Mouse (Mus musculus) C2C12 (cell line): ENCODE measurements around the gene Gm10837.

Experiments
- CEBPB ChIP-seq: IDR thresholded peaks from one replicate; pipeline ENCODE4 v1.6.1; 2011; ENCODE audit warnings: low read depth, mild to moderate bottlenecking, control low read depth, moderate library complexity
- CTCF ChIP-seq: IDR thresholded peaks from one replicate; pipeline ENCODE4 v1.5.1; 2011; ENCODE audit not compliant: control insufficient read depth, insufficient read depth, insufficient read length
- FOSL1 ChIP-seq: IDR thresholded peaks from one replicate; pipeline ENCODE4 v1.8.0; 2011; ENCODE audit warnings: mild to moderate bottlenecking, low read length; ENCODE audit not compliant: poor library complexity, insufficient read depth, severe bottlenecking
- MAX ChIP-seq: IDR thresholded peaks from one replicate; pipeline ENCODE4 v1.6.1; 2011; ENCODE audit warnings: mild to moderate bottlenecking, control low read depth
- MYOD1 ChIP-seq: IDR thresholded peaks from one replicate; pipeline ENCODE4 v1.6.1; 2011; ENCODE audit warnings: low read depth; ENCODE audit not compliant: control insufficient read depth, insufficient read length
- MYOG ChIP-seq: IDR thresholded peaks from one replicate; pipeline ENCODE4 v1.6.1; 2011; ENCODE audit not compliant: control insufficient read depth, insufficient read length; ENCODE audit errors: extremely low read depth
- USF1 ChIP-seq: IDR thresholded peaks from one replicate; pipeline ENCODE4 v1.6.1; 2011; ENCODE audit warnings: low read depth, mild to moderate bottlenecking, control low read depth, moderate library complexity

- no peak for TF ChIP-seq CTCF
- no peak for TF ChIP-seq USF1
- TF ChIP-seq CEBPB: no peak
- no peak for TF ChIP-seq MYOD1
- no peak for TF ChIP-seq MAX
- no peak for TF ChIP-seq FOSL1
- TF ChIP-seq MYOG: no peak
Observed at GRCm38 (mm10) chr14:122490441-122491328, at the start of gene Gm10837.
